Mouse (Mus musculus): ENCODE data around the gene Vmn2r94.

GRCm38 (mm10) chr17:18231996-18232395, 45.6 kb downstream of the Vmn2r94 start:
- TF ChIP-seq CTCF (IDR thresholded peaks at IDR 0.05; ENCODE audit: insufficient read depth, low read depth, low read length) (no peak), POLR2A (IDR thresholded peaks at IDR 0.05; ENCODE audit: insufficient read depth, low read depth, low read length) (no peak)
